Mouse (Mus musculus): Measurements from ENCODE around the gene Atraid. TPM values are rescaled to one million over a fixed set of nuclear protein-coding genes. Genes with fewer than 3 reads are reported as not detected.
A peak's percentile ranks its signal among the peaks of the same experiment; 100 is the strongest.
"Not testable (repeated sequence)": the region's sequence is repeated elsewhere in the genome, so short reads cannot be mapped to it uniquely, and the experiment has no call there.

Atraid gene
- 10 to 100 TPM; 50.5 to 57.3 TPM for total RNA-seq (2021)

GRCm38 (mm10) chr5:31047848-31048762 lies at the start of gene Atraid:
TSS of gene Atraid (plus strand) at chr5:31048312.
- intact Hi-C loops (cut with DNase I) = loop anchor here (2.0 to 5.0 kb wide), 2 partner anchors 87 to 161 kb away; partner anchors contain the start of genes Agbl5 and Preb
- DNase-seq = peak; percentile 98 to 100

GRCm38 (mm10) chr5:30999324-30999723 lies 48.8 kb upstream of the Atraid start:
- intact Hi-C loops (cut with DNase I) = no loop called here
- no peak for DNase-seq

DNA sequence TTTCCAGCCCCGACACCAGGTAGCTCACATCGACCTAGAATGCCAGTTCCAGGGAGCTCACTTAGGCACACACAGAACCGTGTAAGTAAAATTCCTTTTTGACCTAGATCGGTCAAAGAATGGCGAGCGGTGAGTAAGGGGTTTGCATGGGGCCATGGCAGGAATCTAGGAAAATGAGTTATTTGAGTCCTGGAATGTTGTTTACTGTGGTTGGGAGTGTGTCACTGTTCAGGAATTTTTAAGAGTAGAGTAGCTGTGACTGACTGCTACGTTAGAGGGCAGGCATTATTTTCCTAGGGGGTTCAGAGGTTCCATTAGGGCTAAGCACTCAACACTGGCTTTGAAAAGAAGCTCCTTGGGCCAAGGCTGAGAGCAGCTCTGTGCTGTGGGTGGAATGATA lies 48.0 kb upstream of the Atraid start:
- no peak for DNase-seq
- intact Hi-C loops (cut with DNase I) = no loop called here

DNA sequence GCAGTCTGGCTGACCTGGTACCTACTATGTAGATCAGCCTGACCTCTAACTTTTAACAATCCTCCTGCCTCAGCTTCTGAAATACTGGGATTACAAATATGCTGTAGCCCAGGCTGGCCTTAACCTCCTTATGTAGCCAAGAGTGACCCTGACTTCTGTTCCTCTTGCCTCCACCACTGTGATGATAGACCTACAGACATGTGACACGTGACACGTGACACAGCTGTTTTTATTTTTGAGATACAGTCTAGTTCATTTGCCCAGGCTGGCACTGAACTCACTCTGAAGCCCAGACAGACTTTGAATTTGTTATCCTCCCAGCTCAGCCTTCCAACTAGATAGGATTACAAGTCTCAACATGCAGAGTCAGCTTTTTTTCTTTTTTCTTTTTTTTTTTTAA lies 47.1 kb upstream of the Atraid start:
- intact Hi-C loops (cut with DNase I) = no loop called here

GRCm38 (mm10) chr5:31001560-31001959 lies 46.6 kb upstream of the Atraid start:
- intact Hi-C loops (cut with DNase I) = no loop called here
- DNase-seq = no peak

More for the DNA sequence above, 47.1 kb upstream of the Atraid start:
- DNase-seq = no peak

DNA sequence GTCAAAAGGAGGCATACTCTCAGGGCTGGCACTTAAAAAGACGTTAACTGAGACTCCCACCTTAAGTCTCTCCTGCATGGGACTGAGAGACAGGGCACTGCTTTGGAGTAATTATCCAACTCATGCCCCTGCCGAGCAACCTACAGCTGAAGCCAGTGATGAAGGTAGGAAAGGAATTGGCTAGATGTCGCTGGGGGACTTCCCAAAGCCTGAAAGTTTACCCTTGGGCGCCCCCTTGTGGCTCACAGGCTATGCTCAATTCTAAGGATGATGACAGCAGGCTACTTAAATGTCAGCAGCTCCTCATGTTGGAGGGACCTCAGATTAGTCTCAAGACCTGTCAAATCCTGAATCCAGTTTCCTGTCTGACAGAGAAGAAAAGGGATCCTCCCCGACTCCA lies 43.9 kb upstream of the Atraid start:
- intact Hi-C loops (cut with DNase I) = loop anchor here (1.0 kb wide), 2 partner anchors 74 to 198 kb away; no protein-coding TSS in a partner anchor
- peak; percentile 90 to 94 for DNase-seq

DNA sequence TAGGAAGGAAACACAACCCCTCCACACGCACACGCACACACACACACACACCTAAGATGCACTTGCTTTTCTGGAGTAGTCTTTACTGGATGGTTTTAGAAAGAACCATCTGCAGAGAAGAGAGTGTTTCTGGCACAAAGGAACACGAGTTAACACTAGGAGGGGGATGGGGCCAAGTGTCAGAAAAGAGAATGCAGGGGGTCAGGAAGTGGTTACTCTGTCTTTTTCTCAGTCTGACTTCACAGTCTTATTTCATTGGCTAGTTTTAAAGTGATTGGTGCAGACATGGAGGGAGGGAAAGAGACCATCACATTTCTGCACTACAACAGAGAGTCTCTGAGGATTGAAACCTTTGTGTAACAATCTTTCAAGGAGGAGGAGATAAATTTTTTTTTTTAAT lies 35.4 kb upstream of the Atraid start:
- intact Hi-C loops (cut with DNase I) = no loop called here
- no peak for DNase-seq

GRCm38 (mm10) chr5:31015913-31016312 lies 32.2 kb upstream of the Atraid start:
- no peak for DNase-seq
- intact Hi-C loops (cut with DNase I) = no loop called here

DNA sequence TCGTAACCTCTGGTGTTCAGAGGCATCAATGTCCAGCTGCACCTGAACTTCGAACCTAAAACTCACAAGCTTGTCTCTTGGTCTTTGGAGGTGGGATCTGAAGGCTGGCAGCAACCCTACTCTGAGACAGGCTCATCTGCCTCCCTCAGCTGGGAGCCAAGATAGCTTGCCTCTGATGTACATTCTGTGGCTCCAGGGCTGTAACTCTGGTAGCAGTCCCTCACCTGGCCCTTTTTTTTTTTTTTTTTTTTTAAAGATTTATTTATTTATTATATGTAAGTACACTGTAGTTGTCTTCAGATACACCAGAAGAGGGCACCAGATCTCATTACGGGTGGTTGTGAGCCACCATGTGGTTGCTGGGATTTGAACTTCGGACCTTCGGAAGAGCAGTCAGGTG lies 26.3 kb upstream of the Atraid start:
- intact Hi-C loops (cut with DNase I) = not testable (repeated sequence)

GRCm38 (mm10) chr5:31022690-31023089 lies 25.4 kb upstream of the Atraid start:
- intact Hi-C loops (cut with DNase I) = no loop called here
- no peak for DNase-seq

More for the DNA sequence above, 26.3 kb upstream of the Atraid start:
- not testable (repeated sequence) for DNase-seq

DNA sequence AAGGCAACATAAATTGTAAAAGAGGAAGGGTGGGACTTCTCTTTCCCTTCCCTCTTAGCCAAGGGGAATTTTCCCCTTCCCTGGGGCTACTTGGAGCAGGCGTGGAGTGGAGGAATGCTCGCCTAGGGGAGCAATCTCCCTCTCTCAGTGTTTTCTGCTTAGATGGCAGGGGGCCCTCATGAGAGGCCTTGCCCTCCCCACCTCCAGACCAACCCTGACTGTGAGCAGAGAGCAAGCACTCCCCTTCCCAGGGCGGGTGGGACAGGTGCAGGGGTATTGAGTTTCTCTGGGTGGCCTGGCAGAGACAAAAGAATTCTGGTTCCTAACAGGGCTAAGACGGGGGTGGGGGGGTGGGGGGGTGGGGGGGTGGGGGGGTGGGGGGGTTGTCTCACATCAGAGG lies 24.9 kb upstream of the Atraid start:
- DNase-seq = no peak
- intact Hi-C loops (cut with DNase I) = no loop called here

- no peak for DNase-seq
- intact Hi-C loops (cut with DNase I) = no loop called here
Measured at GRCm38 (mm10) chr5:31024641-31025040, 23.5 kb upstream of the Atraid start.

DNA sequence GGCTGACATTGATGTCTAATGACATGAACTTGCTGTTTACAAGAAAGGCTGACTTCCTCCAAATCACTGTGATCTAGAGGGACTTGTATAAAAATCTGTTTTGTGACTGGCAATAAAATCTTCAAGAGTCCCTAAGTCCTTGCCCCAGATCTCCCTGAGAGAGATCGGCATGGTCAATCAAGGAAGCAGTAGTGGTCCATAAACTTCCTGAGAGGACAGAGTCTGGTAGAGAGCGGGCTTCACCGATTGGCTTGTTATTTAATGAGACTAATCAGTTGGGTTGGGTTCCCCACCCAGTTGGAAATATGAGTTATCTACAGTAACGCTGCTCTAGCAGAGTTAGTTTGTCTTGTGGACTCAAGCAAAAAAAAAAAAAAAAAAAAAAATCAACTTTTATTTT lies 17.2 kb upstream of the Atraid start:
- no peak for DNase-seq
- intact Hi-C loops (cut with DNase I) = no loop called here

DNA sequence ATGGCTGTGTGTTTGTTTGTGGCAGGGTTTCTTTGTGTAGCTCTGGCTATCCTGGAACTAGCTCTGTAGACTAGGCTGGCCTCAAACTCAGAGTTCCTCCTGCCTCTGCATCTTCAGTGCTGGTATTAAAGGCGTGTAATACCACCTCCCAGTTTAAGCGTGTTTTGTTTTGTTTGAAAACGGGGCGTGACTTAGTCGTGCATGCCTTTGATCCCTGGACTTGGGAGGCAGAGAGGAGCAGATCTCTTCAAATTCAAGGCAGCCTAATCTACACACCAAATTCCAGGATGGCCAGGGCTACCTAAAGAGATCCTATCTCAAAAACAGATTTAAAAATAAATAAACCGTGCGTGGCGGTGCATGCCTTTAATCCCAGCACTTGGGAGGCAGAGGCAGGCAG lies 16.6 kb upstream of the Atraid start:
- intact Hi-C loops (cut with DNase I) = no loop called here

DNA sequence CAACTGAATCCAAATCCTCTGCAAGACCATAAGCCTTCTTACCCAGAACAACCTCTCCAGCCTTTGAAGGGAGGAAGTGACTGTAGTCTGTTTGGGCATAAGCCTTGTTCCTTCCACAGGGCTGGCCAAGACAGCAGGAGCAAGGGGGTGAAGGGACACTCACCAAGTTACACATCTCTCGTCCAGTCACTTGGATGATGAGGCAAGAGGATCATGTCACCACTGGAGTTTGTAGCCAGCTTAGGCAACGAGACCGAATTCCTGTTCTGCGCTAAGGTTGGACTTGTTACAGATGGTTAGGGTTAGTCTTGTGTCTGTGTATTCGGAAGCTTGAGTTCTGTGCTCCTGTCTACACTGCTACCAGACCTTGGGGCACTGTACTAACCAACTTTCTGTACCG lies 13.4 kb upstream of the Atraid start:
- intact Hi-C loops (cut with DNase I) = no loop called here

More for the DNA sequence above, 16.6 kb upstream of the Atraid start:
- DNase-seq = no peak

DNA sequence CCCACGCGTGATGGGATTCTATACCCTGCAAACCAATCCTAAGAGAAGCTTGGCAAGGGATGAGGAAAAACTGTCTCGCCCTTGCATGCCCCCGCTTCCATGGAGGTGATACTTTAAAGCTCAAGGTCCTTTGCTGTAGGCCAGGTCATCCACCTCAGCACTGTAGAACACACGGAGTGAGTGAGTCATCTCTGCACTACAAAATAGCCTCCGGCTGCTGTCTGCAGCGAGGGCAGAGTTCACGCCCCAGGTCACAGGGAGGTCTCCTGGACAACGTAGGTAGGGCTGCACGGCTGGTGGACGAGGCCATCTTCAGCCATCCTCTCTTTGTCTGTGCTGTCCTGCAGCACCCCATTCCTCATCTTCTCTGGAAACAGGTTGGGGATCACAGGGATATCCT lies 11.6 kb upstream of the Atraid start:
- DNase-seq; intact Hi-C loops (cut with DNase I): not testable (repeated sequence)

More for the DNA sequence above, 13.4 kb upstream of the Atraid start:
- DNase-seq = no peak

GRCm38 (mm10) chr5:31038171-31038845 lies 9.8 kb upstream of the Atraid start:
- intact Hi-C loops (cut with DNase I) = no loop called here
- DNase-seq = no peak

DNA sequence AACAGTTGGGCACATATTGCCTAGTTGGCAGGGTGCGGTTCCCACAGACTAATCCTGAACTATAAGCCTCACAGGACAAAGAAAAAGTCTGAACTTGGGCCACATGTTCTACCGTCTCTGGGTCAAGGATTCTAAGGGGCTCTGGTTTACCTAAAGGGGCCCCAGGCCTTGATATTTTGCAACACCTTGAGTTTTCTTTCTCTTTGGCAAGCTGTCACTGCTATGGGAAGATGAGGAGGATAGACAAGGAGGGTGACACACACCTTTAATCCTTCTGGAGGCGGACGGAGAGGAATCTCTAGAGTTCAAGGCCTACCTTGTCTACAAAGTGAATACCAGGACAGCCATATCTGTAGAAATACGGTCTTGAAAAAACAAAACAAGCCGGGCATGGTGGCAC lies 1.7 kb upstream of the Atraid start:
- intact Hi-C loops (cut with DNase I) = loop anchor here (5.0 kb wide), 1 partner anchor 159 kb away; the partner anchor contains the start of gene Agbl5
- DNase-seq = no peak

DNA sequence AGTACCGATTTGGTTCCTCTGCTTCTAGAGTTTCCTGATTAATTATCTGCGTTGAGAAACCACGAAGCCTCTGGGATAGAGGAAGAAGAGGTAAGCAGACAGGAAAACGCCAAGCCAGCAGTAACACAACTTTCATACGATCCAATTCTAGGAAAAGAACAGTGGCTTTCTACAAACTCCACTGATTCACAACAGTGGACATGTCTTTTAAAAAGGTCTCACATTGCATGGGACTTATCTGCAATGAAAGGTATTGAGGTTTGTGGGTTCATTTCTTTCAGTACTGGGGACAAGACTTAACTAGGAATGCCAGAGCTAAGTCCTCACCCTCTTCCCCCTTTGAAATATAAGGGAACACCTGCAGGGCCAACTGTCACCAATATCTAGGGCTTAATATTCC lies 1.0 kb upstream of the Atraid start:
- DNase-seq = no peak
- intact Hi-C loops (cut with DNase I) = loop anchor here (5.0 kb wide), 1 partner anchor 160 kb away; the partner anchor contains the start of gene Agbl5

DNA sequence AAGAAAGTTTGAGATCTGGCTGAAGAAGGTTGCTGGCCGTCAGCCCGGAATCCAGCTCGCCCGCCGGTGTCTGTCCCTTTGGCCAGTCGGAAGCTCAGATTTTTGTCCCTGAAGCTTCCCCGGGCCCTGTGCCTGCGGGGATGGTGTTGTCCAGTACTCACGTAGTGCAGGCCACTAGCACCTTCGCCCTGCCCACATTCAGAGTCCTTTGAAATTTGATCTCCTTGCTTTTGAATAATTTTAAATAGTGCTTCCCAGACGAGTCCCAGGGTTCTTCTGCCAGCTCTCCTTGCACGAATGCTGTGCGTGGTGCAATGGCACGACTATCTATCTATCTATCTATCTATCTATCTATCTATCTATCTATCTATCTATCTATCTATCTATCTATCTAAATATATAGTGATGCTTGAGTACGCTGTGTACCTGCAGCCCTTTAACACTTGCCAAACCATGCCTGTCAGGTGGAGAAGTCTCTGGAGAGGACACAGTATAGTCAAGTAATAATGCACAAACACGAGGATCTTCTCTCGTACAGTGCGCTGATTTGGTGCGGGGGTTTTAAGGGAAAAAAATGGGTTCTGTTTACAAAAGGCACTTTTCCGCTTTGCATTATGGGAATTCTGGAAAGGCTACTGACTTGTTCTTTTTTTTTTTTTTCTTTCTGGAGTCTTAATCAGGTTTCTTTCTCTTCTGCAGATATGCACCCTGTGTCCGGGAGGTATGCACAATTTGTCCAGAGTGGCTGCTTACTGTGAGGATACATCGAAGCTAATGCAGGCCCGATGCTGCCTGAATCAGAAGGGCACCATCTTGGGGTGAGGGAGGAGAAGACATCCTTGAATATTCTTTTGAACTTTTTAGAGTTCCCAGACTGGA lies 890 bp downstream of the Atraid start, which contains the start of gene Slc5a6:
Gene Slc5a6 (minus strand): TSS at position 162 of the 879 bp plus-strand sequence.
- DNase-seq = peak; percentile 37 to 52
- intact Hi-C loops (cut with DNase I) = loop anchor here (2.0 to 5.0 kb wide), 2 partner anchors 88 to 162 kb away; partner anchors contain the start of genes Agbl5 and Preb
